Mouse (Mus musculus): ENCODE measurements around the gene Stx8.

DNA sequence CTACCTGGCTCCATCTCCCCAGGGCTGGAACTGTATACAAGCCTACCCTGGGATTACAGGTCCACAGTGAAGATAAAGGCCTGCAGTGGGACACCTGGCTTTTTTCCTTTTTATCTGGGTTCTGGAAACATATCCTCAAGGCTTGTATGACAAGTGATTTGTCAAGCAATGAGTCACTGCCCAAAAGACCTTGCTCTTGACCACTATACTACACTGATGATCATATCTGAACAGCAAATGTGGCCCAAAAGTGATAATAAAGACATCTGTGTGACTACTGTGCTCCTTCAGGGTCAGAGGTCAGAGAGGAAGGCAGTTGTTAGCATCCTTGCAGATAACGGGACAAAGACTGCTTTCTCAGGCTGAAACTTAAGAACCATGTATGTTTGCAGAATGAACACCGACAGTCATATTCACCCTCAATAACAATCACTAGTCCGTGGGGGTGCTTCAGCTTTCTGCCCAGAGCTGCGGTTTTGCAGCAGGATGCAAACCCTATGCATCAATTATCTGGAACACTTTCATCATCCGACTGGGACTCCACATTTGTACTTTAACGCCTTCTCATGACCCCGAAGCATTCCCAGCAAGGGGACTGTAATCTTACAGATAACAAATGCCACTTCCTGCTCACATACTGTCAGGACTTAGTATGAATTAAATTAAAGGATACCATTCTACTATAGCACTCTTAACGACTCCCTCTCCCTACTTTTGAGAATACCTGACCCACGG lies 45.6 kb upstream of the Stx8 start:
- TF ChIP-seq POLR2A (IDR thresholded peaks at IDR 0.05; ENCODE audit: extremely low read depth, insufficient read depth, low read length) = no peak
- no peak for TF ChIP-seq CTCF (IDR thresholded peaks at IDR 0.05; ENCODE audit: low read depth, low read length)
